Mouse (Mus musculus): ENCODE measurements around the gene Ccdc33.

Gene Ccdc33

GRCm38 (mm10) chr9:58130909-58131308 is 12.3 kb upstream of the Ccdc33 start:
- DNase-seq (ENCODE audit: low read depth in 1 of 2, low spot score in 2 of 2) = no peak

- DNase-seq (ENCODE audit: low read depth in 1 of 2, low spot score in 2 of 2) = no peak
These were observed 10.9 kb upstream of the Ccdc33 start for GRCm38 (mm10) chr9:58129508-58129907.

GRCm38 (mm10) chr9:58128926-58129413 is 10.3 kb upstream of the Ccdc33 start:
- DNase-seq (ENCODE audit: low read depth in 1 of 2, low spot score in 2 of 2) = no peak

- no peak for DNase-seq (ENCODE audit: low read depth in 1 of 2, low spot score in 2 of 2)
These were observed 7.2 kb upstream of the Ccdc33 start for GRCm38 (mm10) chr9:58125811-58126210.

- DNase-seq (ENCODE audit: low read depth in 1 of 2, low spot score in 2 of 2) = no peak
These were observed 6.5 kb upstream of the Ccdc33 start for GRCm38 (mm10) chr9:58125085-58125484.

GRCm38 (mm10) chr9:58116024-58116651 is 2.5 kb downstream of the Ccdc33 start:
- DNase-seq (ENCODE audit: low read depth in 1 of 2, low spot score in 2 of 2) = no peak

- no peak for DNase-seq (ENCODE audit: low read depth in 1 of 2, low spot score in 2 of 2)
These were observed 3.2 kb downstream of the Ccdc33 start for GRCm38 (mm10) chr9:58115297-58115925.

GRCm38 (mm10) chr9:58114019-58114418 is 4.6 kb downstream of the Ccdc33 start:
- DNase-seq (ENCODE audit: low read depth in 1 of 2, low spot score in 2 of 2) = no peak

GRCm38 (mm10) chr9:58113279-58113884 is 5.2 kb downstream of the Ccdc33 start:
- no peak for DNase-seq (ENCODE audit: low read depth in 1 of 2, low spot score in 2 of 2)

- no peak for DNase-seq (ENCODE audit: low read depth in 1 of 2, low spot score in 2 of 2)
These were observed 5.8 kb downstream of the Ccdc33 start for GRCm38 (mm10) chr9:58112866-58113278.

GRCm38 (mm10) chr9:58112321-58112751 is 6.3 kb downstream of the Ccdc33 start:
- no peak for DNase-seq (ENCODE audit: low read depth in 1 of 2, low spot score in 2 of 2)

GRCm38 (mm10) chr9:58111431-58111830 is 7.2 kb downstream of the Ccdc33 start:
- DNase-seq (ENCODE audit: low read depth in 1 of 2, low spot score in 2 of 2) = no peak

GRCm38 (mm10) chr9:58110787-58111186 is 7.8 kb downstream of the Ccdc33 start:
- no peak for DNase-seq (ENCODE audit: low read depth in 1 of 2, low spot score in 2 of 2)

GRCm38 (mm10) chr9:58107494-58107893 is 11.1 kb downstream of the Ccdc33 start:
- no peak for DNase-seq (ENCODE audit: low read depth in 1 of 2, low spot score in 2 of 2)

GRCm38 (mm10) chr9:58105595-58106169 is 12.9 kb downstream of the Ccdc33 start:
- DNase-seq (ENCODE audit: low read depth in 1 of 2, low spot score in 2 of 2) = no peak

- DNase-seq (ENCODE audit: low read depth in 1 of 2, low spot score in 2 of 2) = no peak
These were observed 15.0 kb downstream of the Ccdc33 start for GRCm38 (mm10) chr9:58103647-58104046.

GRCm38 (mm10) chr9:58102013-58102412 is 16.6 kb downstream of the Ccdc33 start:
- DNase-seq (ENCODE audit: low read depth in 1 of 2, low spot score in 2 of 2) = no peak

- DNase-seq (ENCODE audit: low read depth in 1 of 2, low spot score in 2 of 2) = no peak
These were observed 18.6 kb downstream of the Ccdc33 start for GRCm38 (mm10) chr9:58099836-58100565.

GRCm38 (mm10) chr9:58096629-58097301 is 21.9 kb downstream of the Ccdc33 start:
- no peak for DNase-seq (ENCODE audit: low read depth in 1 of 2, low spot score in 2 of 2)

GRCm38 (mm10) chr9:58095977-58096376 is 22.6 kb downstream of the Ccdc33 start:
- no peak for DNase-seq (ENCODE audit: low read depth in 1 of 2, low spot score in 2 of 2)

- no peak for DNase-seq (ENCODE audit: low read depth in 1 of 2, low spot score in 2 of 2)
These were observed 24.8 kb downstream of the Ccdc33 start for GRCm38 (mm10) chr9:58093776-58094175.

Data from monocyte, adult 2 months (primary cell).